Mouse (Mus musculus) MEL-GATA-1-ER (cell line): ENCODE results near the gene Spg21.

Experiments used
- DNase-seq: peaks from one replicate; pipeline ENCODE4 v3.0.0-alpha.2; 2012; ENCODE audit warnings: low read depth; ENCODE audit errors: extremely low read depth

Spg21 gene

GRCm38 (mm10) chr9:65535191-65535722 is 74.5 kb downstream of the Spg21 start:
- DNase-seq = no peak

- DNase-seq = no peak
These were observed 75.2 kb downstream of the Spg21 start for GRCm38 (mm10) chr9:65535789-65536469.

GRCm38 (mm10) chr9:65536491-65536890 is 75.7 kb downstream of the Spg21 start:
- DNase-seq = no peak
